Mouse (Mus musculus) C2C12 (cell line): Measurements from ENCODE around the gene Gatm.

Experiments
- CTCF ChIP-seq: IDR thresholded peaks from one replicate; pipeline ENCODE4 v1.5.1; 2011; ENCODE audit not compliant: control insufficient read depth, insufficient read depth, insufficient read length
- USF1 ChIP-seq: IDR thresholded peaks from one replicate; pipeline ENCODE4 v1.6.1; 2011; ENCODE audit warnings: low read depth, mild to moderate bottlenecking, control low read depth, moderate library complexity

GRCm38 (mm10) chr2:122636686-122637085, 25.6 kb upstream of the Gatm start, which contains the start of gene AA467197:
- TF ChIP-seq CTCF (no peak), USF1 (no peak)
